Mouse (Mus musculus): Measurements from ENCODE around the gene Pxt1. TPM values are rescaled to one million over a fixed set of nuclear protein-coding genes. Genes with fewer than 3 reads are reported as not detected.

Gene Pxt1
- polyA plus RNA-seq, 1 experiment from 2014 or later, result not detected

GRCm38 (mm10) chr17:28940776-28941555, 2.7 kb downstream of the Pxt1 start:
- no peaks in the 10 kb centered on the region for H3K9me3 ChIP-seq (ENCODE audit: control insufficient read depth, low read length)
- H3K36me3 ChIP-seq (ENCODE audit: control insufficient read depth, insufficient read depth, low read length), result no peaks in the 10 kb centered on the region
- DNase-seq (ENCODE audit: low spot score) (no peak), ATAC-seq (ENCODE audit: insufficient number of reproducible peaks, low FRiP score, low TSS enrichment, low read depth) (no peak)
- no peak overlapping the region for H3K4me3 ChIP-seq (ENCODE audit: low read depth, low read length)
- no peaks in the 10 kb centered on the region for H3K4me1 ChIP-seq (ENCODE audit: control insufficient read depth, insufficient read depth, low read length)
- no peaks in the 10 kb centered on the region for H3K27me3 ChIP-seq (ENCODE audit: control insufficient read depth, insufficient read depth, low read length)
- H3K27ac ChIP-seq (replicated peaks; ENCODE audit: low read depth, low read length), result no peak overlapping the region
- WGBS, result 93% methylated on average over 25 of the region's 25 CpGs
- no peak overlapping the region for H3K9ac ChIP-seq (ENCODE audit: low read length)
- no peak overlapping the region for H3K4me2 ChIP-seq (ENCODE audit: low read depth, severe bottlenecking)

- H3K9ac ChIP-seq (ENCODE audit: low read length), result no peak overlapping the region
- no peak overlapping the region for H3K4me2 ChIP-seq (ENCODE audit: low read depth, severe bottlenecking)
- 84% methylated on average over 10 of the region's 10 CpGs for WGBS
- no peak overlapping the region for H3K27ac ChIP-seq (replicated peaks; ENCODE audit: low read depth, low read length)
- H3K27me3 ChIP-seq (ENCODE audit: control insufficient read depth, insufficient read depth, low read length), result no peaks in the 10 kb centered on the region
- DNase-seq (ENCODE audit: low spot score) (peak; percentile 48), ATAC-seq (ENCODE audit: insufficient number of reproducible peaks, low FRiP score, low TSS enrichment, low read depth) (no peak)
- no peak overlapping the region for H3K4me3 ChIP-seq (ENCODE audit: low read depth, low read length)
- no peaks in the 10 kb centered on the region for H3K4me1 ChIP-seq (ENCODE audit: control insufficient read depth, insufficient read depth, low read length)
- no peaks in the 10 kb centered on the region for H3K36me3 ChIP-seq (ENCODE audit: control insufficient read depth, insufficient read depth, low read length)
- no peaks in the 10 kb centered on the region for H3K9me3 ChIP-seq (ENCODE audit: control insufficient read depth, low read length)
Measured at GRCm38 (mm10) chr17:28936622-28937345, 6.9 kb downstream of the Pxt1 start.

DNA sequence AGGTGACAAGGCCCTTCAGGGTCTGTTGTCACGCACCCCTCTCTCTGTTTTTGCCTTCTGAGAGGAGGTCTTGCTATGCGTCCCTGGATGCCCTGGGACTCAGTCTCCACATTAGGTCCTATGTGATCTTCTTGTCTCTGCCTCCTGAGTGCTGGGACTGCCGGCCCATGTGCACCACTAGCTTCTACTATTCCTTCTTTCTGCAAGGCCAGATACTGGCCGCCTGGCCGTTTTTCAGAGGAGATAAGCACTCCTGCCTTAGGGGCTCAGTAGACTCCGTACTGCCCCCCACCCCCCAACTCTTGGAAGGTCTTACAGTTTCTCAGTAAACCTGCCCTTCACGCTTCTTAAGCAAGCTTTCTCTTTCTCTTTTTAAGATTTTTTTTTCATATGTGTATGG, 7.5 kb downstream of the Pxt1 start:
- Histone ChIP-seq H3K27me3 (ENCODE audit: control insufficient read depth, insufficient read depth, low read length) (no peaks in the 10 kb centered on the region), H3K36me3 (ENCODE audit: control insufficient read depth, insufficient read depth, low read length) (no peaks in the 10 kb centered on the region), H3K27ac (replicated peaks; ENCODE audit: low read depth, low read length) (no peak overlapping the region), H3K4me3 (ENCODE audit: low read depth, low read length) (no peak overlapping the region), H3K9me3 (ENCODE audit: control insufficient read depth, low read length) (no peaks in the 10 kb centered on the region), H3K9ac (ENCODE audit: low read length) (no peak overlapping the region), H3K4me2 (ENCODE audit: low read depth, severe bottlenecking) (no peak overlapping the region), H3K4me1 (ENCODE audit: control insufficient read depth, insufficient read depth, low read length) (no peaks in the 10 kb centered on the region)
- no peak for DNase-seq (ENCODE audit: low spot score)
- WGBS, result 97% methylated on average over 7 of the region's 7 CpGs
- ATAC-seq (ENCODE audit: insufficient number of reproducible peaks, low FRiP score, low TSS enrichment, low read depth), result no peak

GRCm38 (mm10) chr17:28934120-28934916, 9.3 kb downstream of the Pxt1 start:
- Histone ChIP-seq H3K27me3 (ENCODE audit: control insufficient read depth, insufficient read depth, low read length) (no peaks in the 10 kb centered on the region), H3K9me3 (ENCODE audit: control insufficient read depth, low read length) (no peaks in the 10 kb centered on the region), H3K4me1 (ENCODE audit: control insufficient read depth, insufficient read depth, low read length) (peaks cover 6% of the 10 kb centered on the region), H3K27ac (replicated peaks; ENCODE audit: low read depth, low read length) (no peak overlapping the region), H3K4me3 (ENCODE audit: low read depth, low read length) (no peak overlapping the region), H3K4me2 (ENCODE audit: low read depth, severe bottlenecking) (no peak overlapping the region), H3K9ac (ENCODE audit: low read length) (no peak overlapping the region), H3K36me3 (ENCODE audit: control insufficient read depth, insufficient read depth, low read length) (no peaks in the 10 kb centered on the region)
- no peak for ATAC-seq (ENCODE audit: insufficient number of reproducible peaks, low FRiP score, low TSS enrichment, low read depth)
- WGBS, result 78% methylated on average over 19 of the region's 19 CpGs
- no peak for DNase-seq (ENCODE audit: low spot score)

DNA sequence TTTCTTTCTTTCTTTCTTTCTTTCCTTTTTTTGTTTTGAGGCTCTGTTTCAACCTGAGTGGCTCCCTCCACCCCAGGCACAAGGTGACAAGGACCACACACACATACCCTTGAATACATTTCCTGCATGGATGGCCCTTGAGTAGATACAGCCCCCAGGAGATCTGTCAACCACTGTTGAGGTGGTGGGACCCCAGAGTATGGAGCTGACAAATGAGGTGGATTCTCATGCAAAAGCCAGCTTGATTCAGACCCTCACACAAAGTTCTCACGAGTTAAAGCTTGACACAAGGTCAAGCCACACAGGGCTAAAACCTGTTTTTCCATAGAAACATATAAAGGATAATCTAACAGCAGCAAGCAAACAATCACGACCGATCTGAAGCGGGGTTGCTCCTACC, 11.4 kb downstream of the Pxt1 start:
- no peak overlapping the region for H3K4me3 ChIP-seq (ENCODE audit: low read depth, low read length)
- H3K4me2 ChIP-seq (ENCODE audit: low read depth, severe bottlenecking), result no peak overlapping the region
- no peak overlapping the region for H3K27ac ChIP-seq (replicated peaks; ENCODE audit: low read depth, low read length)
- no peak overlapping the region for H3K9ac ChIP-seq (ENCODE audit: low read length)
- H3K27me3 ChIP-seq (ENCODE audit: control insufficient read depth, insufficient read depth, low read length), result no peaks in the 10 kb centered on the region
- no peaks in the 10 kb centered on the region for H3K36me3 ChIP-seq (ENCODE audit: control insufficient read depth, insufficient read depth, low read length)
- WGBS, result 89% methylated on average over 4 of the region's 4 CpGs
- DNase-seq (ENCODE audit: low spot score) (no peak), ATAC-seq (ENCODE audit: insufficient number of reproducible peaks, low FRiP score, low TSS enrichment, low read depth) (no peak)
- peaks cover 6% of the 10 kb centered on the region for H3K4me1 ChIP-seq (ENCODE audit: control insufficient read depth, insufficient read depth, low read length)
- H3K9me3 ChIP-seq (ENCODE audit: control insufficient read depth, low read length), result no peaks in the 10 kb centered on the region

DNA sequence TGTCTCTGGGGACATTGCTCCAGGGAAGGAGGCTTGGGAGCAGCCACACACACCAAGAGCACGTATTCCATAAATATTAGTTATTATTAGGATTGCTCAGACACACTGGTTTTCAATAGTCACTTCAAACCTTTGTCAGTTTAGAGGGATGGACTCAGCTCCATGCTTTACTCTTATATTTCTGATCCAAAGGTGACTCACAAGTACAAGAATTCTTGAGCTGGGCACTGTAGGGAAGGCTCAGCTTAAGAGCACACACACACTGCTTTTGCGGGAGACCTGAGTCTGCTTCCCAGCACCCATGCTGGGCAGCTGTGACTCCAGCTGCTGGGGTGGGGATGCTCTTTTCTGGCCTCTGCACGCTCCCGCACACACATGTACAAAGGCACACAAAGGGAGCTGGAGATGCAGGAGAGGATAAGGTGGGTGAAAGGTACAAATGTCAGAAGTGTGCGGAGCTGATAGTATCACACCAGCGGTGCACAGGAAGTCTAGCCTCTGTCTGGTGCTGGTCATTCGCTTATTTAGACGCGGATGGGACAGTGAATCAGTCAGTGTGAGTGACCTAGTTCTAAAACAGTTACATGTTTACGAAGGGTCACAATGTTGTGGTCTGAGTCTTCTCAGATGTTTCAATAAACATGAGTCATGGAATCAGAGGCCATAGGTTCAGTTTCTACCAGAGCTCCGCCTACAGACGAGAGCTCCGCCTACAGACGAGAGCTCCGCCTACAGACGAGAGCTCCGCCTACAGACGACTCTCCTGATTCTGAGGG, 12.0 kb downstream of the Pxt1 start:
- 95% methylated on average over 18 of the region's 18 CpGs for WGBS
- peaks cover 6% of the 10 kb centered on the region for H3K4me1 ChIP-seq (ENCODE audit: control insufficient read depth, insufficient read depth, low read length)
- no peaks in the 10 kb centered on the region for H3K9me3 ChIP-seq (ENCODE audit: control insufficient read depth, low read length)
- no peak for DNase-seq (ENCODE audit: low spot score)
- no peak overlapping the region for H3K4me3 ChIP-seq (ENCODE audit: low read depth, low read length)
- no peak overlapping the region for H3K4me2 ChIP-seq (ENCODE audit: low read depth, severe bottlenecking)
- H3K36me3 ChIP-seq (ENCODE audit: control insufficient read depth, insufficient read depth, low read length), result no peaks in the 10 kb centered on the region
- no peak overlapping the region for H3K27ac ChIP-seq (replicated peaks; ENCODE audit: low read depth, low read length)
- no peak for ATAC-seq (ENCODE audit: insufficient number of reproducible peaks, low FRiP score, low TSS enrichment, low read depth)
- no peak overlapping the region for H3K9ac ChIP-seq (ENCODE audit: low read length)
- H3K27me3 ChIP-seq (ENCODE audit: control insufficient read depth, insufficient read depth, low read length), result no peaks in the 10 kb centered on the region

- Histone ChIP-seq H3K9me3 (ENCODE audit: control insufficient read depth, low read length) (no peaks in the 10 kb centered on the region), H3K27ac (replicated peaks; ENCODE audit: low read depth, low read length) (peak overlapping the region; percentile 82), H3K4me2 (ENCODE audit: low read depth, severe bottlenecking) (peak overlapping the region; percentile 27), H3K36me3 (ENCODE audit: control insufficient read depth, insufficient read depth, low read length) (no peaks in the 10 kb centered on the region), H3K9ac (ENCODE audit: low read length) (peak overlapping the region; percentile 32; the same call in 1 of the 2 replicates), H3K4me3 (ENCODE audit: low read depth, low read length) (no peak overlapping the region), H3K27me3 (ENCODE audit: control insufficient read depth, insufficient read depth, low read length) (no peaks in the 10 kb centered on the region), H3K4me1 (ENCODE audit: control insufficient read depth, insufficient read depth, low read length) (peaks cover 6% of the 10 kb centered on the region)
- 24% methylated on average over 14 of the region's 14 CpGs for WGBS
- ATAC-seq (ENCODE audit: insufficient number of reproducible peaks, low FRiP score, low TSS enrichment, low read depth) (peak; percentile 56; the same call in 1 of the 2 replicates), DNase-seq (ENCODE audit: low spot score) (peak; percentile 68)
Measured at GRCm38 (mm10) chr17:28930392-28931074, 13.1 kb downstream of the Pxt1 start.
